Mouse (Mus musculus) kidney, postnatal 4 days (tissue): ENCODE results near the gene Rbpjl.
A peak's percentile ranks its signal among the peaks of the same experiment; 100 is the strongest.

Experiments
- DNase-seq, 2 experiments: peaks; one replicate each; pipeline ENCODE4 v3.0.0; 2021; ENCODE audit warnings: mixed read lengths in 2 of 2

The Rbpjl gene

GRCm38 (mm10) chr2:164430697-164431096, 27.8 kb downstream of the Rbpjl start:
- DNase-seq = peak; percentile 63 to 77

- DNase-seq = peak in 1 of 2 experiments; percentile 39
These were observed 28.9 kb downstream of the Rbpjl start for GRCm38 (mm10) chr2:164431676-164432465.

GRCm38 (mm10) chr2:164432541-164433191, 29.7 kb downstream of the Rbpjl start:
- peak; percentile 65 to 83 for DNase-seq

GRCm38 (mm10) chr2:164433278-164433895, 30.4 kb downstream of the Rbpjl start:
- peak in 1 of 2 experiments; percentile 28 for DNase-seq

- DNase-seq = no peak
These were observed 31.7 kb downstream of the Rbpjl start for GRCm38 (mm10) chr2:164434681-164435080.

- peak in 1 of 2 experiments; percentile 27 for DNase-seq
These were observed 32.5 kb downstream of the Rbpjl start for GRCm38 (mm10) chr2:164435216-164436090.

GRCm38 (mm10) chr2:164436215-164436913, 33.4 kb downstream of the Rbpjl start:
- peak in 1 of 2 experiments; percentile 43 for DNase-seq

- DNase-seq = peak; percentile 57 to 69
These were observed 34.0 kb downstream of the Rbpjl start for GRCm38 (mm10) chr2:164436961-164437360.

- DNase-seq = peak in 1 of 2 experiments; percentile 59
These were observed 34.8 kb downstream of the Rbpjl start for GRCm38 (mm10) chr2:164437710-164438109.

GRCm38 (mm10) chr2:164438257-164438656, 35.3 kb downstream of the Rbpjl start:
- peak in 1 of 2 experiments; percentile 58 for DNase-seq

- no peak for DNase-seq
These were observed 36.1 kb downstream of the Rbpjl start for GRCm38 (mm10) chr2:164439001-164439421.

- peak in 1 of 2 experiments; percentile 64 for DNase-seq
These were observed 37.4 kb downstream of the Rbpjl start for GRCm38 (mm10) chr2:164440314-164440713.

GRCm38 (mm10) chr2:164441155-164441554, 38.2 kb downstream of the Rbpjl start:
- DNase-seq = peak in 1 of 2 experiments; percentile 62

GRCm38 (mm10) chr2:164441731-164442130, 38.8 kb downstream of the Rbpjl start:
- no peak for DNase-seq

GRCm38 (mm10) chr2:164442315-164443050, 39.5 kb downstream of the Rbpjl start:
- DNase-seq = peak; percentile 63 to 75

GRCm38 (mm10) chr2:164443051-164443437, 40.1 kb downstream of the Rbpjl start:
- peak; percentile 92 to 95 for DNase-seq

GRCm38 (mm10) chr2:164443460-164444000, 40.6 kb downstream of the Rbpjl start, which contains the start of gene Sdc4:
Sdc4 (minus strand) TSS chr2:164443887.
- no peak for DNase-seq

GRCm38 (mm10) chr2:164444701-164445100, 41.8 kb downstream of the Rbpjl start:
- no peak for DNase-seq

- no peak for DNase-seq
These were observed 42.6 kb downstream of the Rbpjl start for GRCm38 (mm10) chr2:164445399-164446085.

GRCm38 (mm10) chr2:164446086-164446469, 43.1 kb downstream of the Rbpjl start:
- no peak for DNase-seq
